Mouse (Mus musculus) midbrain, embryonic 15.5 days (tissue): ENCODE measurements around the gene Olfml2b. TPM values are rescaled to one million over a fixed set of nuclear protein-coding genes. Genes with fewer than 3 reads are reported as not detected.

Experiments used
- ATAC-seq: fragments of 200-750 bp; cut with Nextera tagmentation; replicated peaks from 2 replicates; pipeline ENCODE4 v1.8.0; 2017; ENCODE audit warnings: moderate TSS enrichment
- H3K27ac ChIP-seq: fragments of 300-500 bp; sonication (generic); 2 replicates; pipeline ENCODE4 v1.5.1; 2015; ENCODE audit warnings: mild to moderate bottlenecking, inconsistent platforms
- H3K27me3 ChIP-seq: fragments of 300-500 bp; sonication (generic); replicated peaks from 2 replicates; pipeline ENCODE4 v1.6.1; 2015; ENCODE audit warnings: inconsistent platforms
- H3K36me3 ChIP-seq: fragments of 300-500 bp; sonication (generic); replicated peaks from 2 replicates; pipeline ENCODE4 v1.6.1; 2015; ENCODE audit warnings: inconsistent platforms
- H3K4me1 ChIP-seq: fragments of 300-500 bp; sonication (generic); 2 replicates; pipeline ENCODE4 v1.6.1; 2015; ENCODE audit warnings: inconsistent platforms
- H3K4me2 ChIP-seq: fragments of 300-500 bp; sonication (generic); 2 replicates; pipeline ENCODE4 v1.6.1; 2015; ENCODE audit warnings: inconsistent platforms, mild to moderate bottlenecking, moderate library complexity
- H3K4me3 ChIP-seq: fragments of 300-500 bp; sonication (generic); 2 replicates; pipeline ENCODE4 v1.5.1; 2015; ENCODE audit warnings: mild to moderate bottlenecking, inconsistent platforms
- H3K9ac ChIP-seq: fragments of 300-500 bp; sonication (generic); 2 replicates; pipeline ENCODE4 v1.6.1; 2015; ENCODE audit warnings: mild to moderate bottlenecking, inconsistent platforms
- H3K9me3 ChIP-seq: fragments of 300-500 bp; sonication (generic); 2 replicates; pipeline ENCODE4 v1.6.1; 2016; ENCODE audit warnings: inconsistent platforms
- WGBS: fragments of 180-500 bp; shearing (Covaris S2); methylation state at CpG from one replicate; pipeline ENCODE4 v1.1.7; 2015; ENCODE audit warnings: mixed read lengths; 5-methylcytosine and 5-hydroxymethylcytosine counted together
- polyA plus RNA-seq: library from polyadenylated mRNA; unstranded; fragments of >200 nt; fragmentation: Nextera tagmentation; extraction: Ambion mirVana; gene quantifications from 2 replicates; pipeline ENCODE4 v1.2.1, GENCODE M21; 2015

The Olfml2b gene
- polyA plus RNA-seq, 1 experiment from 2014 or later = 4.8 TPM

GRCm38 (mm10) chr1:170678861-170679260 is 34.5 kb downstream of the Olfml2b start:
- Histone ChIP-seq H3K4me1 (no peaks in the 10 kb centered on the region), H3K4me3 (no peak overlapping the region), H3K27ac (no peak overlapping the region), H3K36me3 (no peaks in the 10 kb centered on the region), H3K27me3 (no peaks in the 10 kb centered on the region), H3K4me2 (no peak overlapping the region), H3K9me3 (no peaks in the 10 kb centered on the region), H3K9ac (no peak overlapping the region)
- 74% methylated on average over 4 of the region's 4 CpGs for WGBS
- no peak for ATAC-seq

GRCm38 (mm10) chr1:170679624-170680023 is 35.3 kb downstream of the Olfml2b start:
- WGBS = 78% methylated on average over 2 of the region's 2 CpGs
- Histone ChIP-seq H3K9ac (no peak overlapping the region), H3K4me3 (no peak overlapping the region), H3K36me3 (no peaks in the 10 kb centered on the region), H3K27ac (no peak overlapping the region), H3K9me3 (no peaks in the 10 kb centered on the region), H3K4me1 (no peaks in the 10 kb centered on the region), H3K4me2 (no peak overlapping the region), H3K27me3 (no peaks in the 10 kb centered on the region)
- ATAC-seq = no peak

- ATAC-seq = no peak
- Histone ChIP-seq H3K9ac (no peak overlapping the region), H3K27me3 (no peaks in the 10 kb centered on the region), H3K27ac (no peak overlapping the region), H3K4me3 (no peak overlapping the region), H3K9me3 (no peaks in the 10 kb centered on the region), H3K4me1 (no peaks in the 10 kb centered on the region), H3K36me3 (no peaks in the 10 kb centered on the region), H3K4me2 (no peak overlapping the region)
- WGBS = 82% methylated on average over 6 of the region's 6 CpGs
Observed at GRCm38 (mm10) chr1:170683863-170684262, 39.5 kb downstream of the Olfml2b start.

GRCm38 (mm10) chr1:170689773-170690172 is 45.4 kb downstream of the Olfml2b start:
- 94% methylated on average over 8 of the region's 8 CpGs for WGBS

GRCm38 (mm10) chr1:170691301-170691700 is 47.0 kb downstream of the Olfml2b start:
- no peaks in the 10 kb centered on the region for H3K36me3 ChIP-seq

More at GRCm38 (mm10) chr1:170689773-170690172, 45.4 kb downstream of the Olfml2b start:
- ATAC-seq = no peak
- H3K9ac ChIP-seq = no peak overlapping the region
- no peaks in the 10 kb centered on the region for H3K27me3 ChIP-seq
- H3K4me1 ChIP-seq = no peaks in the 10 kb centered on the region
- H3K9me3 ChIP-seq = no peaks in the 10 kb centered on the region
- no peak overlapping the region for H3K27ac ChIP-seq
- H3K4me2 ChIP-seq = no peak overlapping the region
- no peaks in the 10 kb centered on the region for H3K36me3 ChIP-seq
- no peak overlapping the region for H3K4me3 ChIP-seq

GRCm38 (mm10) chr1:170694821-170695291 is 50.5 kb downstream of the Olfml2b start:
- H3K4me3 ChIP-seq = no peak overlapping the region
- no peaks in the 10 kb centered on the region for H3K4me1 ChIP-seq
- no peak for ATAC-seq
- H3K27me3 ChIP-seq = no peaks in the 10 kb centered on the region
- H3K9ac ChIP-seq = no peak overlapping the region
- H3K36me3 ChIP-seq = no peaks in the 10 kb centered on the region
- WGBS = 51% methylated on average over 5 of the region's 5 CpGs
- no peaks in the 10 kb centered on the region for H3K9me3 ChIP-seq
- no peak overlapping the region for H3K27ac ChIP-seq
- H3K4me2 ChIP-seq = no peak overlapping the region

More at GRCm38 (mm10) chr1:170691301-170691700, 47.0 kb downstream of the Olfml2b start:
- no peak overlapping the region for H3K4me3 ChIP-seq
- no peak overlapping the region for H3K9ac ChIP-seq
- no peak overlapping the region for H3K27ac ChIP-seq
- H3K9me3 ChIP-seq = no peaks in the 10 kb centered on the region
- WGBS = 90% methylated on average over 5 of the region's 5 CpGs
- ATAC-seq = no peak
- no peaks in the 10 kb centered on the region for H3K4me1 ChIP-seq
- H3K4me2 ChIP-seq = no peak overlapping the region
- no peaks in the 10 kb centered on the region for H3K27me3 ChIP-seq

- Histone ChIP-seq H3K4me2 (no peak overlapping the region), H3K27me3 (no peaks in the 10 kb centered on the region), H3K27ac (no peak overlapping the region), H3K36me3 (no peaks in the 10 kb centered on the region), H3K4me1 (no peaks in the 10 kb centered on the region), H3K4me3 (no peak overlapping the region), H3K9me3 (no peaks in the 10 kb centered on the region), H3K9ac (no peak overlapping the region)
- no peak for ATAC-seq
- 49% methylated on average over 6 of the region's 6 CpGs for WGBS
Observed at GRCm38 (mm10) chr1:170695326-170695725, 51.0 kb downstream of the Olfml2b start.

GRCm38 (mm10) chr1:170696996-170697395 is 52.7 kb downstream of the Olfml2b start:
- H3K9ac ChIP-seq = no peak overlapping the region
- H3K4me1 ChIP-seq = no peaks in the 10 kb centered on the region
- H3K27me3 ChIP-seq = no peaks in the 10 kb centered on the region
- no peak overlapping the region for H3K4me2 ChIP-seq
- no peak overlapping the region for H3K27ac ChIP-seq
- WGBS = 92% methylated on average over 8 of the region's 8 CpGs
- no peaks in the 10 kb centered on the region for H3K9me3 ChIP-seq
- no peak overlapping the region for H3K4me3 ChIP-seq
- no peaks in the 10 kb centered on the region for H3K36me3 ChIP-seq
- ATAC-seq = no peak

- H3K27me3 ChIP-seq = no peaks in the 10 kb centered on the region
- WGBS = 84% methylated on average over 7 of the region's 7 CpGs
- no peaks in the 10 kb centered on the region for H3K36me3 ChIP-seq
- H3K27ac ChIP-seq = no peak overlapping the region
- no peak overlapping the region for H3K4me2 ChIP-seq
- no peak for ATAC-seq
- H3K9ac ChIP-seq = no peak overlapping the region
- no peak overlapping the region for H3K4me3 ChIP-seq
- H3K9me3 ChIP-seq = no peaks in the 10 kb centered on the region
- no peaks in the 10 kb centered on the region for H3K4me1 ChIP-seq
Observed at GRCm38 (mm10) chr1:170697771-170698356, 53.5 kb downstream of the Olfml2b start.

GRCm38 (mm10) chr1:170698771-170699170 is 54.4 kb downstream of the Olfml2b start:
- Histone ChIP-seq H3K9ac (no peak overlapping the region), H3K4me1 (no peaks in the 10 kb centered on the region), H3K27me3 (no peaks in the 10 kb centered on the region), H3K4me2 (no peak overlapping the region), H3K9me3 (no peaks in the 10 kb centered on the region), H3K27ac (no peak overlapping the region), H3K4me3 (no peak overlapping the region), H3K36me3 (no peaks in the 10 kb centered on the region)
- no peak for ATAC-seq
- WGBS = 70% methylated on average over 3 of the region's 3 CpGs

GRCm38 (mm10) chr1:170699553-170699952 is 55.2 kb downstream of the Olfml2b start:
- no peaks in the 10 kb centered on the region for H3K9me3 ChIP-seq
- no peak overlapping the region for H3K9ac ChIP-seq
- no peak overlapping the region for H3K27ac ChIP-seq
- no peaks in the 10 kb centered on the region for H3K36me3 ChIP-seq
- WGBS = 86% methylated on average over 9 of the region's 9 CpGs
- H3K27me3 ChIP-seq = no peaks in the 10 kb centered on the region
- H3K4me3 ChIP-seq = no peak overlapping the region
- ATAC-seq = no peak
- H3K4me1 ChIP-seq = no peaks in the 10 kb centered on the region
- no peak overlapping the region for H3K4me2 ChIP-seq

GRCm38 (mm10) chr1:170700496-170701027 is 56.2 kb downstream of the Olfml2b start:
- no peak for ATAC-seq
- Histone ChIP-seq H3K36me3 (no peaks in the 10 kb centered on the region), H3K9ac (no peak overlapping the region), H3K27ac (no peak overlapping the region), H3K4me2 (no peak overlapping the region), H3K27me3 (no peaks in the 10 kb centered on the region), H3K4me3 (no peak overlapping the region), H3K9me3 (no peaks in the 10 kb centered on the region), H3K4me1 (no peaks in the 10 kb centered on the region)
- 89% methylated on average over 3 of the region's 3 CpGs for WGBS

- no peak overlapping the region for H3K27ac ChIP-seq
- H3K4me3 ChIP-seq = no peak overlapping the region
- H3K9me3 ChIP-seq = no peaks in the 10 kb centered on the region
- H3K36me3 ChIP-seq = no peaks in the 10 kb centered on the region
- ATAC-seq = no peak
- 69% methylated on average over 3 of the region's 3 CpGs for WGBS
- H3K27me3 ChIP-seq = no peaks in the 10 kb centered on the region
- no peak overlapping the region for H3K9ac ChIP-seq
- H3K4me2 ChIP-seq = no peak overlapping the region
- no peaks in the 10 kb centered on the region for H3K4me1 ChIP-seq
Observed at GRCm38 (mm10) chr1:170701178-170701577, 56.8 kb downstream of the Olfml2b start.
